Mouse (Mus musculus): ENCODE data around the gene Ccdc142.
A peak's percentile ranks its signal among the peaks of the same experiment; 100 is the strongest.

Ccdc142 gene

GRCm38 (mm10) chr6:83086121-83087035, 15.0 kb upstream of the Ccdc142 start, which contains the start of gene Lbx2:
TSS of gene Lbx2 (plus strand) at chr6:83086367.
- no peak for DNase-seq (ENCODE audit: low spot score)

- no peak for DNase-seq (ENCODE audit: low spot score)
Measured at GRCm38 (mm10) chr6:83087205-83087925, 14.0 kb upstream of the Ccdc142 start.

- no peak for DNase-seq (ENCODE audit: low spot score)
Measured at GRCm38 (mm10) chr6:83087926-83088260, 13.5 kb upstream of the Ccdc142 start.

GRCm38 (mm10) chr6:83092416-83093127, 8.8 kb upstream of the Ccdc142 start:
- DNase-seq (ENCODE audit: low spot score): no peak

GRCm38 (mm10) chr6:83095968-83096367, 5.4 kb upstream of the Ccdc142 start:
- no peak for DNase-seq (ENCODE audit: low spot score)

GRCm38 (mm10) chr6:83098411-83098810, 3.0 kb upstream of the Ccdc142 start:
- DNase-seq (ENCODE audit: low spot score): peak; percentile 68

- DNase-seq (ENCODE audit: low spot score): no peak
Measured at GRCm38 (mm10) chr6:83101688-83102556, 521 bp downstream of the Ccdc142 start.

GRCm38 (mm10) chr6:83103130-83103650, 1.8 kb downstream of the Ccdc142 start:
- no peak for DNase-seq (ENCODE audit: low spot score)

GRCm38 (mm10) chr6:83104158-83104557, 2.8 kb downstream of the Ccdc142 start:
- no peak for DNase-seq (ENCODE audit: low spot score)

- DNase-seq (ENCODE audit: low spot score): no peak
Measured at GRCm38 (mm10) chr6:83107566-83108400, 6.4 kb downstream of the Ccdc142 start.

GRCm38 (mm10) chr6:83108762-83109668, 7.6 kb downstream of the Ccdc142 start, which contains the start of gene Mrpl53:
TSS of gene Mrpl53 (plus strand) at chr6:83109040.
- DNase-seq (ENCODE audit: low spot score): peak; percentile 65

GRCm38 (mm10) chr6:83111510-83112136, 10.2 kb downstream of the Ccdc142 start:
- DNase-seq (ENCODE audit: low spot score): no peak

- peak; percentile 88 for DNase-seq (ENCODE audit: low spot score)
Measured at GRCm38 (mm10) chr6:83115011-83115671, 13.7 kb downstream of the Ccdc142 start, which contains the start of gene Mogs. TSS of gene Mogs (plus strand) at chr6:83115496.

- DNase-seq (ENCODE audit: low spot score): no peak
Measured at GRCm38 (mm10) chr6:83115682-83116372, 14.4 kb downstream of the Ccdc142 start.

- no peak for DNase-seq (ENCODE audit: low spot score)
Measured at GRCm38 (mm10) chr6:83116373-83117164, 15.2 kb downstream of the Ccdc142 start.

GRCm38 (mm10) chr6:83117165-83117438, 15.7 kb downstream of the Ccdc142 start:
- no peak for DNase-seq (ENCODE audit: low spot score)

GRCm38 (mm10) chr6:83117616-83118015, 16.2 kb downstream of the Ccdc142 start:
- no peak for DNase-seq (ENCODE audit: low spot score)

Data from ovary, adult 18-20 months (tissue).